Mouse (Mus musculus) CH12.LX (cell line): ENCODE data around the gene Usp6nl.

Source experiments
- MAX ChIP-seq: IDR thresholded peaks from 2 replicates; pipeline ENCODE4 v1.6.1; 2011; ENCODE audit warnings: low read length, improper control_type of control experiment
- MYC ChIP-seq: IDR thresholded peaks from 2 replicates; pipeline ENCODE4 v1.6.1; 2011; ENCODE audit warnings: low read depth, mild to moderate bottlenecking, improper control_type of control experiment, low read length

DNA sequence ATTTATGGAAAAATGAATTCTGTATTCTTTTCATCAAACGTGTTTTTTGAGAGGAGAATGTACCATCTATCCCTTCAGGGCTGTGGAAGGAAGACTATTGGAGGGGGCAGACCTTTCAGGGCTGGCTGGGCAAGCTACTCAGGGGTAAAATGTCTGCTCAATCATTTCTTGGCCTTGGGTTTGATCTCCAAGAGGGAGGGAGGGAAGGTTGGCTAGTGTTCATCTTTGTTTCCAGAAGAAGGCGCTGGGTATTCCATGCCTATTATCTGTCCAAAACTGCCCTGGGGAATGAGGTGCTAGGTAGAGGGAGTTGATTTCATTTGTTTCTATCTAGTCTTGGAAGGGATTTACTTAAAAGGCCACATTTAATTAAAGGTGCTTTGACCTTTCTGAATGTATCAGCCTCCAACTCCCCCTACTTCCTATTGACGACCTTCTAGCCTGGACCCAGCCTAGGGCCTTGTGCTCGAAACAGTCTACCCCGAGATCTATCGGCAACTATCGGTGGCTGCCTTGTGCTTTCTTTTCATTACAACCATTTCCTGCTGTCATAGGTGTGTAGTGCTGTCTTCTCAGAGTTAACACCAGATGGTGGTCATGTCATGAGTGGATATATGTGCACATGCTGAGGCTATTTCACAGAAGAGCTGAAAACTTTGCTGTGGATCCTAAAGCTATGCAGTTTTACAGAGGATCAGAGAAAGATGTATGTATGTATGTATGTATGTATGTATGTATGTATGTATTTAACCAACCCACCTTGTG, 28.6 kb downstream of the Usp6nl start:
- TF ChIP-seq MYC (no peak), MAX (no peak)
